Mouse (Mus musculus) spleen, postnatal 14 days (tissue): ENCODE measurements around the gene Atp5e.

Experiments used
- DNase-seq, 2 experiments: peaks; one replicate each; pipeline ENCODE4 v3.0.0; 2021 to 2022; ENCODE audit warnings: low spot score in 2 of 2

Gene Atp5e

DNA sequence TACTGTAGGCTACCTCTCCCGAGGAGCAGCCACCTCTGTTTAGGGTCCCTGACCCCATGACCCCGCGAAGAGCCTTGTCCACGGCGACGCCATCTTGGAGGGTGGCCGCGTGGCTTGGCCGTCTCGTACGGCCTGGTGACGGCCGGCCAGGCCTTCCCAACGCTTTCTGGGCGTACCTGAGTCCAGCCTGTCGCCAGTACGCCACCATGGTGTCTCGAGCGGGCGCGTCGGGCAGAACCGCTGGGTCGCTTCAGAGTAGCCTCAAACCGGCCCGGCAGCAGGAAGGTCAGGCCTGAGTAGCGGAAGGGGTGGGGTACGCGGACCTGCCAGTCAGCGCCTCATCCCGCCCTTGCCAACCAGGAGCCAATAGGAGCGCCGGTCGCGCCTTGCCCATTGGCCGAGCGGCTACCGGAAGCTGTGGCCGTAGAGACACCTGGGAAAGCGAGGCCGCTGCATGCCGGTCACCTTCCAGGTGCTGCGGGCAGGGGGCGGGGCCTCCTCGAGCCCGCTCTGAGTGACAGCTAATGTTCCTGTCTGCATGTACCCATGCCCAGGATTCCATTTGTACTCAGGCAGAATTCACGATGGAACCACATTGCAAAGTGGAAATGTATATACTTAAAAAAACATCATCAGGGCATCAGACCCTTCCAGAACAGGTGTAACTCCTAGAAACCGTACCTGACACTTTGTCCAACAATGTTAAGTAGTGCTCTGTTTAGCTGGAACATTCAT lies at the start of gene Atp5e:
TSS of gene Atp5e (minus strand) at position 317 of the 735 bp plus-strand sequence.
- DNase-seq: peak; percentile 89 to 93

DNA sequence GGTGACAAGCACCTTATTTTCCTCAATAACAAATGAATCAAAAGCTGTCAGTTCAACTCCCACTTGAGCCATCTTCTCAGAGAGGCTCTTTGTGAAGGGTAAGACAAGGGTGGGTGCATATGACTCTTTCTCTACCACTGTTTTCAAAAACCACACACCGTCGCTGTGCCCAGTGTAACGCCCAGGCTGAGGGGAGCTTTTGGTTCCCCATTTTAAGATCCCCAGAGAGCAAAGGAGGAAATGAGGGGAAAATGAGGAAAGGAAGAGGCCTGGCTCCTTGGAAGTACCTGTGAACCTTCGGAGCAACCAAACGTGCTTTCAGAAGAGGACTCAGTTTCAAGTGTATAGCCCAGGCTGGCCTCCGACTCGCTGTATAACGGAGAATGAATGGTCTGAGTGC lies 45.9 kb upstream of the Atp5e start:
- no peak for DNase-seq

DNA sequence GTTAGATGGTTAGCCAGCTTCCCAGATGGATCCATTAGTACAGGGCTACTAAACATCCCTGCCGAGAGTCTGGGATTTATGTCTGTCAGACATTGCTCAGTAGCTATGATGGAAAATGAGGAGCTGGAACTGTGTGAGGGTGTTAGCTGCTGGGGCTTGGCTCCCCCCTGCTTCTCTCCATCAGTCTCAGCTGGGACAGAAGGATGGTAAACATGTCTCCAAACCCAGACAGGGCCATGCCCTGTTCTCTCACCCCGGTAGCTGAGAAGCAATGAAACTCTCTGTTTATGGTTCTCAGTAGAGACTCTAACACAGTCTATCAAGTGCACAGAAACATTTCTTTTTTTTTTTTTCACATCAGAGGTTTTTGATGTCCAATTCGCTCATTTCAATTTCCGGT lies 44.1 kb upstream of the Atp5e start:
- no peak for DNase-seq

DNA sequence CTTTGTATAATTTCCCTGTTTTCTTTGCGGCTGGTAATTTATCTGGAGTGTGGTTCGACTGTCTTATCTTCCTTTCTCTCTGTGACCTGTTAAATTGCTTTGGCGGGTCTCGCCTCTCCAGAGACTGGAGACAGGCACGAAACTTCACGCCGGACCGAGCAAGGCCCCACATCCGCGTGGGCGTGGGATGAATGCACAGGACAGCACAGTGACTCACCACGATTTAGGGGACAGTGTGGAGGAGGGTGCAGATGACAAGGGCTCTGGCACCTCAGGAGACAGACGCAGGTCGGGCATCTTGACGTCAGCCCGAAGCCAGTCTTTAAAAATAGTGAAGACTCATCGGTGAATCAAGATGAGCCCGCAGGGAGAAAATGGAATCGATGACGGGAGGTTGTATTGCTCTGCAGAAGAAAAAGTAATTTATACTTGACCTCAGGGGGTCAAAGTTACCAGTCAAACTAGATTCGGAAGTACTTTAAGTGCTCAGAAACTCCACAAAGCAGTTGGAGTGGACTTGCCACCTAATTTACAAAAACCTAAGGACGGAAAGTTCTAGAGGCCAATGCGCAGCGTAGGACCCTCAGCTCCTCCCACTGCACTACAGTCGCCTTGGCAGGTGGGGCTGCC lies 39.0 kb upstream of the Atp5e start:
- DNase-seq: no peak

DNA sequence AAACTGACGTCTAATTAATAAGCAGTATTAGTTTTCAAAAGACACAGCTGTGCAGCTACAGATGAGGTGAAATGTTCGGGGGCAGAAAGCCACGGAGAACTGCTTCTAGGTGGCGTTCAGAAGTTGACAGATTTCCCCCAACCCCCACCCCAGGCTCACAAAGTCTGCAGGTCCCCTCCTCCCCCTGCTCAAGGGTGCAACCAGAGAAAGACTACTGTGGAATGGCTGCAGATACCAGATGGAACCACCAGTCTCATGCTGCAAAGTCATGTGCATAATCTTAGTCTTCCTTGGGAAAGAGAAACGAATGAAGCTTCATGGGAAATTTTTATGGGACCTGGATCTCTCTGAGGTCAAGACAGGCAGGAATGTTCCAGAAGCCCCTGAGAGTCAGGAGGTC lies 38.4 kb upstream of the Atp5e start:
- DNase-seq: no peak

DNA sequence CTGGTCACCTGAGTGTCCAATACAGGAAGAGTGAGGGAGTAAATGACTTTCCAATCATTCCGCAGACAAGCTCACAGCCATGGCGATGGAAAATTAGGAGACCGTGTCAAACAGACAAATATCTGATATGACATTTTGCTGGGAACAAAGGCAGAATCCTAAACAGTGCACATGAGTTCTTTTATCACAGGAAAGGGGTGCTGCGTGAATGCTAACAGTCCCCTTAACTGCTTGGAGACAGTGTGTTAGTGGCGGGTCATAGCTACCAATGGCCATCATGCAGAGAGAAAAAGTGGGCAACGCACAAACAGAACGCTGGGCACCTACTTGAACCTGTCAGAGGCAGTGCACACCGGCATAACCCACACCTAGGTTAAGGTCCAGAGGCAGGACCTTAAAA lies 37.6 kb upstream of the Atp5e start:
- DNase-seq: no peak

DNA sequence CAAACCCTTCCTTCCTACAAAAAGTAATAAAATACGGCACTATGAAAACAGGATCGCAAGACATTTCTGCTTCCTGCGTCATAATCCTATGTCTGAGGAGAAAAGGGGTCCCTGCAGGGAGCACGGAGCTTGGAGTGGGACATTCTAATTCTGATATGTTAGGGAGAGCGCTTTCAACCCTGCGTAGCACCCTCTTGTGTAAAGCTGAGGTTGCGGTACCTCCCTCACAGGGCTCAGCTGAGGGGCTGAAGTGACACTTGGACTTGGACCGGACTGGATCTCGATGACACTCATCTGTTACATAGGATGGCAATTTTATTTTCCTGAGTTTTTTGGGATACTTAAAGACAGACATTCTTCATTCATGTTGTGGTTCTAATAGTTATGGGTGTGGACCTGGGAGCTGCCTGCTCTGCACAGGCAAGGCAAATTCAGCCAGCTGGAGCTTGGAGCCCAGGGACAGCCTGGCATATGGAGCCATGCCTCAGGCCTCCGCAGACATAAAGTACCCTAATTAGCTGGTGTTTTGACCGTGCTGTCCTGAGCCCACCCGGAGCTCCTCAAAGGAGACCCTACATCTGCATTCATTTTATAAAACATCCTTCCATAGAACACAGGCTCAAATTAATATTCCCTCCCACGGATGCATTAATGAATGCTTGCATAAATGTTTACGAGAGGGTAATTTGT lies 37.1 kb upstream of the Atp5e start:
- no peak for DNase-seq

DNA sequence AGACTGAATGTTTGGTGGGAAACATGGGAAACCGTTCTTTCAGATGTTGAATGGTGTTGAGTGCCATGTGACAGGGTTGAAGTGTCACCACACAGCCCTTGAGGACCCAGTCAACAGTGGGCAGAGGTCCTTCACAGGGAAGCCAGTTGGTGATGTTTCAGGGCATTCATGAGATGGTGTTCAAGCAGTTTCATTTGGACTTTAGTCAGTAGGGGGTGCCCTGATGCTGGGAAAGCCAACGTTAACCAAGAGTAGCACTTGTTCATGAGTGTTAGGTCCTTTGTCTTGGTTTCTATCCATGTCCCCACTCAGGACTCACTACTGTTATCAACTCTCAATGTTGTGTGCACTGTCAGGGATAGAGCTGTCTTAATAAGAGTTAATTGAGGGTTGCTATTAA lies 29.0 kb upstream of the Atp5e start:
- peak in 1 of 2 experiments; percentile 24 for DNase-seq

DNA sequence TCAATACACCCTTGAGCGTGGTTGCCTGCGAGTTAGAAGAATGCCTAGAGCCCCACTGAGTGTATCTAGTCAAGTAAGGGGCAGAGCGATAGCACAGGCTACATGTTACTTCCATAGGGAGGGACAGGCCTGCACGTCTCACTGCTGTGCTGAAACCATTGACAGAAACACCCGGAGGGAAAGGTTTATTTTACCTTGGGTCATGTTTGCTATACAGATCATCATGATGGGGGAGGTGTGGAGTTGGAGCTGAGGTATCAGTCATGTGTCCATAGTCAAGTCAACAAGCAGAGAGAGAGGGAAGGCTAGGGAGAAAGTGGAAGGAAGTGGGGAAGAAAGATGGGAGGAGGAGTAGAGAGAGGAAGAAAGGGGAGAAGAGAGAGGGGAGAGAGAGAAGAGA lies 23.1 kb upstream of the Atp5e start:
- no peak for DNase-seq

DNA sequence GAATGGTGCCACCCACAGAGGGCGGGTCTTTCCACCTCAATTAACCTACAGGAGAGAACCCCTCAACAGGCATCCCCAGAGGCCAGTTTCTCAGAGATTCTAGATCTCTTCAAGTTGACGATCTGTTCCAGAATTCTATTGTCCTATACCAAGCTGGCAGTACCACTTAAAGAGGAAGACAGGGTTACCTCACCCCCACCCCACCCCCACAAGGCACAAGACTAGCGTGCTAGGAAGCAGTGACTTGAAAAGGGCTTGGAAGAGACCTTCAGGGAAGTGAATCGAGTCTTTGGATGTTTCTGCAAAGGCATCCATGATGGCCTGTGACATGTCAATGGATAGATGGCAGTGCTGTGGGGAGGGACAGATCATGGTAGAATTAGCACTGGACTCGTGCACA lies 14.8 kb upstream of the Atp5e start:
- no peak for DNase-seq

DNA sequence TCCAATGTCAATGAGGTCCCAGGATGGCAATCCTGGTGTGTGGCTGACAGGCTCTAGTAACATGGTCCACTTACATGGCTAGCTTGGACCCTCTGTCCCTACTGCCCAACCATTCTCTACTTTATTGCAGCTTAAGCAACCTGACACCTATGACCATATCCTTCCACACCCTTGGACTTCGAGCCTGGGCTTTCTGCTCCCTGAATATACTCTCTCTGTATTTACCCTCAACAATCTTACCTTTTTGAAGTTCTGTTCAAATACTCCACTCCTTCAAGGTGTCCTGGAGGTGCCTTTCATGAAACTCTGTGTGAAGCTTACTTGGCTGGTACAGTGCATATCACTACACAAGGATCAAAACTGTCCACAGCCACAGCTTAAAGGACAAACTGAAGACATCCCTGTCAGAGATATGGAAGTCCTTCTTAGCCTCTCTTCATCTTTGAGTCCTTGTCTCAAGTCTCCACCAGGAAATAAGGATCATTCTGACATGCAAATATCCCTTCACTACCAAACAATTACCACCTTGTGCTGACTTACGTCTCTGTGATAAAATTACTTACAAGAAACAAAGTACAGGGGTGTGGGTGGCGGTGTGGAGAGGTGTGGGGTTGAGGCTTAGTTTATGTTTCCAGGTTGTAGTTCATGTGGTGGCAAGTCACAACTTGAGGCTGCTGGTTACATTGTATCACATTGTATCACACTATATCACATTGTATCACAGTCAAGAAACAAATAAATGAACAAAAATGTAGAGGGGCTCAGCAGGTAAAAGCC lies 13.8 kb upstream of the Atp5e start:
- no peak for DNase-seq

DNA sequence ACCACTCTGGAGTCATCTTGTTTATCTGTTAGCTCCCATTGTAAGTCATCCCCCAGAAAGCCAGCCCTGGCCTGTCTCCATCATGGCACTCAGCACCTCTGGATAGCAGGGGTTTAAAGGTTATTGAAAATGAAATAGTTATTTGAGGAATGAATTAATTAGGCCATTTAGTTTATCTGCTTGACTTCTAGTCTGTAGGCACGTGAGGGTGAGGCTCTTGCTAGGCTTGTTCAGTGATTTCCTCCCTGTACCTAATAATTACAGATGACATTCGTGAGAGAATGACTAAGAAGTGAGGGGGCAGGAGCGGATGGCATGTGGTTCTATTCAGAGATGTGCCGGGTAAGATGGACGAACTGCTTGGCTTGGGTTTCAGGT lies 9.6 kb upstream of the Atp5e start:
- DNase-seq: no peak

DNA sequence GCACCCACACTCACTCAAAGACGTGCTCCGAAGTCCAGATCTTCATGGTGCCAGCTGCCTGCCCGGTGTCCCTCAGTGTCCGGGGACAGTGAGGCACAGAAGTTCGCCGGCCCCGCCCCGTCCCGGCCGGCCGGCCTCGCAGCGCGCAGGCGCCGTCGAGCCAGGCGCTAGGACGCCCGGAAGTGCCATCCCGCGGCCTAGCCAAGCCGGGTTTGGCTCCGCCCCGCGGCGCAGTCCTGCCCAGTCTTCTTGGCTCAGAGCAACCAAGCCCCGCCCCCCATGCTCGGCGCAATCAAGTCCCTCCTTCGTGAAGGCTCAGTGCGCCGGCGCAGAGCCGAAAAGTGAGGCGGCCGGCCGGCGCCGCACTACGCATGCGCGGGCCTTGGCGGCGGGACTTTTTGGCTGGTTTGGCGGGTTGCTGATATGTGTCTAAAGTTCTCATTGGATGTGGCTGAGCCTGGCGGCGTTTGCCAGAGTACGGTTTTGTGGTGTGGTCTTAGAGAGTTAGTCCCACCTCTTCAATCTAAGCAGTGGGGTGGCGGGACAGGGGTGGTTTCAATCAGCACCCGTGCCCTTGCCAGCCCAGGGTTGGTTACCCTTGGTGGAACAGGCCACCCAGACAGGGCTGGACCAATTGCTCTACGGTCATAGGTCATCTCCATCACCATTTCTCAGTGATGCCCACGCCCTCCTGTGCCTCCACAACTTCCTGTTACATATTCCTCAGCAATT lies 9.1 kb upstream of the Atp5e start, which contains the start of gene Prelid3b:
TSS of gene Prelid3b (minus strand) at position 264 of the 732 bp plus-strand sequence.
- peak; percentile 100 for DNase-seq

DNA sequence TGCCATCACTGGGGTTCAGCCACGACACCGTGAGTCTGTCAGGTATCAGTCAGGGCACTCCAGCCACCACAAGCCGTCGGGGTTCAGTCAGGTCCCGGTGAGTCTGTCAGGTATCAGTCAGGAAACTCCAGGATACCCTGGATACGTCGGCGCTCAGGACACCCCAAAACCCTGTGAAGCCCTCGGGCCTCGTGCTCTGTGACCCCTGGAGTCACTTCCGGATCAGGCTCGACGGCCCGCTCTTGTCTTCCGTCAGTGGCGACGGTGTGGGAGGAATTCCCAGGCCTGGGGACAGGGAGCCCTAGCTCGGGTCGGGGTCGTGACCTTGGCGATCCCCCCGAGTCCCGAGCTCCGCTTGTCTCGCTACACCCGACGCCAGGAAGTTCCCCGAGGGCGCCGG lies 8.5 kb upstream of the Atp5e start:
- DNase-seq: no peak

DNA sequence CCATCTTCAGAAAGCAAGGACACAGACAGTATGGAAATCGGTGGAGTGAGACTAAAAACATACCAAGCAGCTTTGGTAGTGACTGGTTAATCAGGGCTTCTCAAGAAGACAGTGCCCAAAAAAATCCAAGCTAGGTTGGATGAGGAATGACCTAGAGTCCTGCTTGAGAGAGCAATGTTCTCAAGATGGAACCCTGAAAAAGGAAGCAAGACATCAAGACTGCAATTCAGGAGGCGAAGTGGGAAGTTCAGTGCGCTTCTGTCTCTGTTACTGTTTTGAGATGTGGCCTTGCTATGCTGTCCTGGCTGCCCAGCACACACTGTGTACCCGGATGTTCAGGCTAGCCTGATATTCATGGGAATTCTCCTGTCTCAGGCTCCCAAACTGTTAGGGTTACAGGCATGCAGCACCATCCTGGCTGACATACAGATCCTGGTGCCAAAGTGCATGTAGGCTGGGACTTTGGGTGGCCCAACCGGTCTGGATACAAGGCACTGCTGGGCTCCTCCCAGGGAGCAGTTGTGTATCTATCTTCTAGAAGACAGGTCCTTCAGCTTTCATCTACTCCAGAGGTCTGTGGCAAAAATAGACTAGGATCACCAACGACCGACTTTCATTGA lies 7.0 kb upstream of the Atp5e start:
- DNase-seq: no peak

DNA sequence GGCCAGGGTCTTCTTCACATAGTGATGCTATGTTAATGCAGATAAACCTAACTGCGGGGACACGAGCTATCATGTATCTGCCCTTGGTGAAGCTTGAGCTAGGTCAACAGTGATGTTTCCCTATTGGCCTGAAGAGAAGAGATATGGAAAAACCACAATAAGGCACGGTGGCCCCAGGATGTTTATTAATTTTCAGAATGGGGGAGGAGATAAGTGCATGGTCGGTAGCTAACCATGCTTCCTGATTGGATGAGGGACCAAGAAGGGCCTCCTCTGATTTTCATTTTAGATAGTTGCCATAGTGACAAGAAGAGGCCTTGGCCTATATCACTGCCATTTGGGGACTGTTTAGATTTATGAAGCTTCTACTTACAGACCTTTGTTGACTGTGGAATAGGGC lies 6.4 kb upstream of the Atp5e start:
- DNase-seq: no peak

DNA sequence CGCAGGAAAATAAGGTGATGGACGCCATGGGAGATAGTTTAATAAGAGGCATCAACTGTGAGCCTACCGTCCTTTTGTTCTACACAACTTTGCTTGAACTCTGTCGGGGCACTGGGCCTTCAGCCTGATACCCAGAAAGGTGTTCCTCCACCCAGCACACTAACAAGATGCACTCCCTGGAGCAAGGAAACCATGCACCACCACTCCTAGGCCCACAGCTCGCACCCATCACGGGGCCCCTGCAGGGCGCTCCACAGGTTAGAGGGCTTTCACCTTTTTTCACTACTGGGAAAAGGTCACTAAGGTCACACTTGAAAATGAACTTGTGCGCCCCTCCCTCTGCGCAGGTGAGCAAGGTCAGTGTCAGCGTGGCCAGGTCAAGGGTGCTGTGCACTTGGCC lies 535 bp downstream of the Atp5e start:
- no peak for DNase-seq

DNA sequence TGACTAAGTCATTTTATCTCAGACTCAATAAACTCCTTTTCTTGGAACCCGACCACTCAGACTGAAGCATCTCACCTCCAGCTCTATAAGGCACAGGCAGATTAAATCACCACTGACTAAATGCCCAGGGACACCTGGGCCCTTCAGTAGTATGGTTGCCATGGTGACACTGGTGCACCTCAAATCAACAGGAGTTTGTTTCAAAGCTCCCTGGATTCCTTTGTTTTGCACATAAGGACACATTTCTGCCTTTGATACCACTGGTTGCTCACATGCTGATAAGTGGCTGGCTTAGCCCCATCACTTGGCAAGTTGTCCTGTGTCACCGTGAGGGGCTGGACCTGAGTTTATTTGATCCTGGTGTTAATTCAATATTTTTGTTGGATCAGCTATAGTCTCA lies 4.5 kb downstream of the Atp5e start:
- no peak for DNase-seq

DNA sequence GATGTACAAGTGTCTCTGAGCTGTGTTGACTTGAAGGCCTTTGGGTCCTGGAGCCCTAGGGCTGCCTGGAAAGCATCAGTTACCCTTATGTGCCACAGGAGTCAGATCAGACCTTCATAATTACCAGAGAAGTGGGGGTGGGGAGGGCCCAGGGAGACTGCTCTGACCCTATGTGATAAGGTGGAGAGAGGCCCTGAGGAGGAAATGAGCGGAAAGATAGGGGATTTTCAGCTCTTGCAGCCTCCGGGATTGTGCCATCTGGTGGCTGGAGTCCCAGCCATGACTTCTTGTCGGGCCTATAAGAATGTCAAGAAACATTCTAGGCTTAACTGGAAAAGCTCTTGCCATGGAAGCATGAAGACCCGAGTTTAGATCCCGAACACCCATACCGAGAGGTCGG lies 10.2 kb downstream of the Atp5e start:
- DNase-seq: peak; percentile 41 to 53

DNA sequence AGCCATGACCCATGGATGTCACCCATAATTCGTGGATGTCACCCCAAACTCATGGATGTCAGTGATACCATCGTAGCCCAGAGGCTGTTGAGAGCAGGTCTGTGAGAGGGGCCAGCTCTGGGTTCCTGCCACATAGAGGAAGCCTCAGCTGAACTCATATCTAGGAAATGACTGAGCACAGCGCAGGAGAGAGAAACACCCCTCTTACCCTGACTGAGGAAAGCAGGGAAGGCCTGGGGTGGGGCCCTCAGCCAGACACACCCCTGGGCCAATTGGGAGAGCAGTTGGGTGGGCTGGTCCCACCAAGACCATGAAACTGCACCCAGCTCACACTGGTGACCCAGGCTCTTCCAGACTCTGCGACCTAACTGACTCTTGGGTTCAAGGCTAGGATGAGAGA lies 13.6 kb downstream of the Atp5e start, which contains the start of gene Tubb1:
TSS of gene Tubb1 (plus strand) at position 343 of the 400 bp plus-strand sequence.
- no peak for DNase-seq

DNA sequence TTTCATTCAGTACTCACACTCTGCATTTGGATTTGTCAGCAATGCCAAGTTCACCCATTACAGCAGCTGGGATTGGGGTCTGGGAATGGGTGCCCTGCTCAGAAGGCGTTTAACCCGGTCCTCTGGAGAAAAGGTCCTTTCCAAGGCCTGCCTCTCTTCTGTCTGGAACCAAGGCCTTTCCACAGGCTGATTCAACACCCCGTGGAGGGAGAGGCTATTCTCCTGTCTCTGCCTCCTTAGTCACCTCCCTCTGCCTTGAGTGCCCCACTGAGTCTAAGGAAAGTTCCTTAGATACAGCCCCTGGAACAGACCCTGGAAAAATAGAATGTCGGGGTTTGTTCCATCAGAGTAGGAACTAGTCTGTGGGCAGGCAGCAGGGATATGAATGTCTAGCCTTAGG lies 15.5 kb downstream of the Atp5e start:
- no peak for DNase-seq
